Mouse (Mus musculus) liver, embryonic 14.5 days (tissue): ENCODE data around the gene Znhit3.

Experiments
- CTCF ChIP-seq: IDR thresholded peaks from 2 replicates; pipeline ENCODE4 v1.5.1; 2016; ENCODE audit warnings: antibody characterized with exemption, low read depth, control low read depth
- EP300 ChIP-seq: IDR thresholded peaks from 2 replicates; pipeline ENCODE4 v1.6.1; 2016; ENCODE audit warnings: antibody characterized with exemption, low read depth

DNA sequence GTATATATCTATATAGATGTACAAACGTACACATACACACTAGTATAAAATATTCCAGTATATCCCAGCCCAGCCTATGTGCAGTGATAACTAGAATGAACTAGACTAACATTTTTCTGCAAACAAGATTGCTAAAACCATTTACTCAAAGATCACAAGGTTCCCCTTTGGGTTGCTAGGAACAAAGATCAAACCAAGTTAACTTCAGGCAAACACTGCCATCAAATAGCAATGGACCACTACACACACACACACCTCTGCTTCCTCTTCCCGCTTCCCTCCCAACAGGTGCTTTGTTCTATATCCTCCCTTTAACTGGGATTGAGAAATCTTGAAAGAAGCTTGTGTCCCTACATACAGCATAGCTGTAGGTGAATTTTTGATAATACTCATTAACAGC is 48.6 kb downstream of the Znhit3 start:
- TF ChIP-seq CTCF (no peak), EP300 (no peak)
